Mouse (Mus musculus): ENCODE measurements around the gene Gga1.

Gga1 gene

GRCm38 (mm10) chr15:78845867-78846266, 31.1 kb upstream of the Gga1 start:
- DNase-seq = peak; percentile 72

GRCm38 (mm10) chr15:78846352-78846751, 30.6 kb upstream of the Gga1 start:
- no peak for DNase-seq

GRCm38 (mm10) chr15:78846805-78847204, 30.2 kb upstream of the Gga1 start:
- peak; percentile 65 for DNase-seq

- peak; percentile 96 for DNase-seq
These were observed 28.5 kb upstream of the Gga1 start for GRCm38 (mm10) chr15:78848467-78848866.

GRCm38 (mm10) chr15:78849485-78849884, 27.5 kb upstream of the Gga1 start:
- no peak for DNase-seq

- DNase-seq = no peak
These were observed 26.7 kb upstream of the Gga1 start for GRCm38 (mm10) chr15:78850059-78850824.

GRCm38 (mm10) chr15:78850944-78851343, 26.0 kb upstream of the Gga1 start:
- no peak for DNase-seq

GRCm38 (mm10) chr15:78851505-78852153, 25.4 kb upstream of the Gga1 start:
- DNase-seq = peak; percentile 98

- no peak for DNase-seq
These were observed 21.6 kb upstream of the Gga1 start, which contains the start of gene Lgals2 for GRCm38 (mm10) chr15:78855303-78855965. Gene Lgals2, minus strand, starts transcription at chr15:78855529.

- peak; percentile 85 for DNase-seq
These were observed 20.0 kb upstream of the Gga1 start for GRCm38 (mm10) chr15:78857009-78857408.

GRCm38 (mm10) chr15:78859311-78859710, 17.7 kb upstream of the Gga1 start:
- DNase-seq = no peak

- DNase-seq = peak; percentile 66
These were observed 17.3 kb upstream of the Gga1 start for GRCm38 (mm10) chr15:78859714-78860113.

GRCm38 (mm10) chr15:78862280-78862679, 14.7 kb upstream of the Gga1 start:
- DNase-seq = no peak

GRCm38 (mm10) chr15:78863154-78863553, 13.8 kb upstream of the Gga1 start:
- DNase-seq = no peak

GRCm38 (mm10) chr15:78863852-78864253, 13.1 kb upstream of the Gga1 start:
- DNase-seq = peak; percentile 58

- peak; percentile 83 for DNase-seq
These were observed 8.6 kb upstream of the Gga1 start for GRCm38 (mm10) chr15:78868398-78868797.

- peak; percentile 53 for DNase-seq
These were observed 8.2 kb upstream of the Gga1 start for GRCm38 (mm10) chr15:78868826-78869233.

- DNase-seq = peak; percentile 67
These were observed 7.2 kb upstream of the Gga1 start for GRCm38 (mm10) chr15:78869775-78870174.

- DNase-seq = no peak
These were observed 4.9 kb upstream of the Gga1 start for GRCm38 (mm10) chr15:78872021-78872608.

GRCm38 (mm10) chr15:78873803-78874435, 3.1 kb upstream of the Gga1 start:
- DNase-seq = no peak

- no peak for DNase-seq
These were observed 2.0 kb upstream of the Gga1 start for GRCm38 (mm10) chr15:78874989-78875388.

GRCm38 (mm10) chr15:78875537-78875936, 1.5 kb upstream of the Gga1 start:
- no peak for DNase-seq

GRCm38 (mm10) chr15:78876258-78876696, 713 bp upstream of the Gga1 start:
- peak; percentile 94 for DNase-seq
